8 mouse cellular contexts compared by ENCODE assay signal in genomic region chr2:144010282-144011044, GRCm38 (mm10). TPM values are rescaled to one million over a fixed set of nuclear protein-coding genes. Genes with fewer than 3 reads are reported as not detected.
DNase-seq lines count a peak whose midpoint lies in the region; ATAC-seq and TF ChIP-seq lines count a peak whose summit lies in the region.

No protein-coding gene starts in this region.

- TF ChIP-seq CTCF in E14TG2a.4 (conservative IDR thresholded peaks at IDR 0.05; ENCODE audit: low read length): no peak
- peak; percentile 82 for TF ChIP-seq CTCF in stomach, postnatal 0 days (IDR thresholded peaks at IDR 0.05; ENCODE audit: low read depth)

- no peaks in the 10 kb centered on the region for H3K9me3 ChIP-seq in E14TG2a.4 (ENCODE audit: low read length)
- H3K9me3 ChIP-seq in forebrain, embryonic 12.5 days: no peaks in the 10 kb centered on the region
- no peaks in the 10 kb centered on the region for H3K9me3 ChIP-seq in heart, embryonic 16.5 days (replicated peaks; ENCODE audit: control insufficient read depth, low read length)
- no peaks in the 10 kb centered on the region for H3K9me3 ChIP-seq in liver, embryonic 16.5 days (replicated peaks; ENCODE audit: control insufficient read depth, low read length)
- no peaks in the 10 kb centered on the region for H3K9me3 ChIP-seq in neural tube, embryonic 12.5 days
- H3K9me3 ChIP-seq in stomach, postnatal 0 days (ENCODE audit: control insufficient read depth, low read length): no peaks in the 10 kb centered on the region

- peak overlapping the region; percentile 63 for H3K4me2 ChIP-seq in forebrain, embryonic 12.5 days
- peak overlapping the region; percentile 75 for H3K4me2 ChIP-seq in heart, embryonic 16.5 days (ENCODE audit: low read depth, low read length)
- peak overlapping the region; percentile 97 for H3K4me2 ChIP-seq in liver, embryonic 16.5 days (ENCODE audit: low read depth, low read length)
- H3K4me2 ChIP-seq in neural tube, embryonic 12.5 days (replicated peaks): peak overlapping the region; percentile 72
- peak overlapping the region; percentile 82 for H3K4me2 ChIP-seq in stomach, postnatal 0 days (replicated peaks; ENCODE audit: low read depth)

- under 1% methylated on average over 88 of the region's 107 CpGs for WGBS in forebrain, embryonic 12.5 days
- under 1% methylated on average over 87 of the region's 107 CpGs for WGBS in heart, embryonic 16.5 days
- WGBS in liver, embryonic 16.5 days (ENCODE audit: insufficient replicate concordance): under 1% methylated on average over 88 of the region's 107 CpGs
- WGBS in neural tube, embryonic 12.5 days: under 1% methylated on average over 99 of the region's 107 CpGs
- under 1% methylated on average over 60 of the region's 107 CpGs for WGBS in stomach, postnatal 0 days

- TF ChIP-seq EP300 in stomach, postnatal 0 days (optimal IDR thresholded peaks at IDR 0.05): peak; percentile 45

- peak; percentile 27 for ATAC-seq in forebrain, embryonic 12.5 days (ENCODE audit: low FRiP score)
- ATAC-seq in heart, embryonic 16.5 days (replicated peaks; ENCODE audit: extremely low read depth, insufficient read depth, low FRiP score): peak; percentile 29
- peak; percentile 10 for ATAC-seq in liver, embryonic 16.5 days (ENCODE audit: low read depth)
- peak; percentile 52 for ATAC-seq in neural tube, embryonic 12.5 days (ENCODE audit: low FRiP score, low read depth)
- peak; percentile 60 for ATAC-seq in stomach, postnatal 0 days (ENCODE audit: low FRiP score, low TSS enrichment)

- H3K27me3 ChIP-seq in E14TG2a.4 (ENCODE audit: insufficient read depth, low read length): 0 out of 2 replicates have a peak, but pooled peaks cover 2% of the 10 kb centered on the region
- H3K27me3 ChIP-seq in forebrain, embryonic 12.5 days: no peaks in the 10 kb centered on the region
- no peaks in the 10 kb centered on the region for H3K27me3 ChIP-seq in heart, embryonic 16.5 days (ENCODE audit: control insufficient read depth, insufficient read depth, low read length)
- H3K27me3 ChIP-seq in liver, embryonic 16.5 days (ENCODE audit: control insufficient read depth, insufficient read depth, low read depth, low read length): no peaks in the 10 kb centered on the region
- no peaks in the 10 kb centered on the region for H3K27me3 ChIP-seq in neural tube, embryonic 12.5 days (replicated peaks)
- H3K27me3 ChIP-seq in stomach, postnatal 0 days (ENCODE audit: control insufficient read depth, insufficient read depth, low read length): no peaks in the 10 kb centered on the region

- H3K4me1 ChIP-seq in E14TG2a.4 (replicated peaks; ENCODE audit: low read depth, low read length): peaks cover 45% of the 10 kb centered on the region
- peaks cover 14% of the 10 kb centered on the region; the same call in 1 of the 2 replicates for H3K4me1 ChIP-seq in forebrain, embryonic 12.5 days
- peaks cover 33% of the 10 kb centered on the region for H3K4me1 ChIP-seq in heart, embryonic 16.5 days (ENCODE audit: control insufficient read depth, insufficient read depth, low read length)
- peaks cover 36% of the 10 kb centered on the region for H3K4me1 ChIP-seq in liver, embryonic 16.5 days (ENCODE audit: control insufficient read depth, low read depth, low read length)
- H3K4me1 ChIP-seq in neural tube, embryonic 12.5 days: 0 out of 2 replicates have a peak, but pooled peaks cover 18% of the 10 kb centered on the region
- peaks cover 6% of the 10 kb centered on the region; the same call in 1 of the 2 replicates for H3K4me1 ChIP-seq in stomach, postnatal 0 days (replicated peaks; ENCODE audit: control insufficient read depth, insufficient read depth)

- H3K27ac ChIP-seq in forebrain, embryonic 12.5 days: peak overlapping the region; percentile 87
- peak overlapping the region; percentile 96 for H3K27ac ChIP-seq in heart, embryonic 16.5 days (ENCODE audit: low read length)
- peak overlapping the region; percentile 91 for H3K27ac ChIP-seq in liver, embryonic 16.5 days (ENCODE audit: low read length)
- peak overlapping the region; percentile 83 for H3K27ac ChIP-seq in neural tube, embryonic 12.5 days
- peak overlapping the region; percentile 99 for H3K27ac ChIP-seq in stomach, postnatal 0 days (replicated peaks)

- peak; percentile 62 for DNase-seq in c-Kit-positive CD71-positive TER-119-positive erythroid progenitor cells, embryonic 14.5 days (ENCODE audit: low spot score)
- DNase-seq in kidney, postnatal 25 days: peak; percentile 80 to 92
- peak; percentile 91 for DNase-seq in stomach, postnatal 0 days (ENCODE audit: low spot score)

- H3K9ac ChIP-seq in forebrain, embryonic 12.5 days: peak overlapping the region; percentile 80
- peak overlapping the region; percentile 96 for H3K9ac ChIP-seq in heart, embryonic 16.5 days (ENCODE audit: low read length)
- peak overlapping the region; percentile 89 for H3K9ac ChIP-seq in liver, embryonic 16.5 days (ENCODE audit: low read depth, low read length)
- H3K9ac ChIP-seq in neural tube, embryonic 12.5 days: peak overlapping the region; percentile 87
- H3K9ac ChIP-seq in stomach, postnatal 0 days (ENCODE audit: low read length): peak overlapping the region; percentile 99

- peaks cover 9% of the 10 kb centered on the region; the same call in 1 of the 2 replicates for H3K36me3 ChIP-seq in E14TG2a.4 (ENCODE audit: insufficient read depth, low read length)
- no peaks in the 10 kb centered on the region for H3K36me3 ChIP-seq in forebrain, embryonic 12.5 days (replicated peaks)
- no peaks in the 10 kb centered on the region for H3K36me3 ChIP-seq in heart, embryonic 16.5 days (ENCODE audit: control insufficient read depth, insufficient read depth)
- H3K36me3 ChIP-seq in liver, embryonic 16.5 days (ENCODE audit: control insufficient read depth, insufficient read depth): no peaks in the 10 kb centered on the region
- no peaks in the 10 kb centered on the region for H3K36me3 ChIP-seq in neural tube, embryonic 12.5 days
- H3K36me3 ChIP-seq in stomach, postnatal 0 days (ENCODE audit: control insufficient read depth, insufficient read depth, low read length): no peaks in the 10 kb centered on the region

- H3K4me3 ChIP-seq in E14TG2a.4 (replicated peaks; ENCODE audit: low read length): peak overlapping the region; percentile 96
- peak overlapping the region; percentile 85 for H3K4me3 ChIP-seq in forebrain, embryonic 12.5 days (replicated peaks)
- H3K4me3 ChIP-seq in heart, embryonic 16.5 days (ENCODE audit: low read length): peak overlapping the region; percentile 92
- peak overlapping the region; percentile 93 for H3K4me3 ChIP-seq in liver, embryonic 16.5 days (ENCODE audit: low read depth, low read length)
- peak overlapping the region; percentile 91 for H3K4me3 ChIP-seq in neural tube, embryonic 12.5 days
- H3K4me3 ChIP-seq in stomach, postnatal 0 days (ENCODE audit: low read depth, low read length): peak overlapping the region; percentile 95

RNA-seq across cellular contexts. Expression of gene Rrbp1, which starts 0.6 kb away (rescaled TPM):
- 30.6 and 39.1 TPM in 2 replicates for polyA plus RNA-seq in forebrain, embryonic 12.5 days (2016; fragmentation: Nextera tagmentation; extraction: Ambion mirVana)
- 52.4 and 59.7 TPM in 2 replicates for polyA plus RNA-seq in heart, embryonic 16.5 days (2015; fragmentation: Nextera tagmentation; extraction: Ambion mirVana)
- 64.0 and 78.6 TPM in 2 replicates for polyA plus RNA-seq in liver, embryonic 16.5 days (2015; fragmentation: Nextera tagmentation; extraction: Ambion mirVana)
- polyA plus RNA-seq in neural tube, embryonic 12.5 days (2016; fragmentation: Nextera tagmentation; extraction: Ambion mirVana): 42.7 and 48.6 TPM in 2 replicates
- polyA plus RNA-seq in stomach, postnatal 0 days (2015; fragmentation: Nextera tagmentation; extraction: Ambion mirVana): 61.0 and 69.0 TPM in 2 replicates

RNA-seq across cellular contexts. Expression of gene Banf2, which starts 22.4 kb away (rescaled TPM):
- not detected in 2 replicates for polyA plus RNA-seq in forebrain, embryonic 12.5 days (2016; fragmentation: Nextera tagmentation; extraction: Ambion mirVana)
- not detected in 2 replicates for polyA plus RNA-seq in heart, embryonic 16.5 days (2015; fragmentation: Nextera tagmentation; extraction: Ambion mirVana)
- not detected in 2 replicates for polyA plus RNA-seq in liver, embryonic 16.5 days (2015; fragmentation: Nextera tagmentation; extraction: Ambion mirVana)
- polyA plus RNA-seq in neural tube, embryonic 12.5 days (2016; fragmentation: Nextera tagmentation; extraction: Ambion mirVana): not detected in 2 replicates
- polyA plus RNA-seq in stomach, postnatal 0 days (2015; fragmentation: Nextera tagmentation; extraction: Ambion mirVana): not detected in 2 replicates

Comparison
In these comparisons a context has a peak if more than half of its experiments do, and no peak if none do; other contexts are left out.
1. Peak in every context shown above with its lines: DNase-seq, ATAC-seq, H3K4me3 ChIP-seq and H3K27ac ChIP-seq.
2. ATAC-seq: peak in every context shown above with its lines; median percentile 60 in stomach, postnatal 0 days; 52 in neural tube, embryonic 12.5 days; 29 in heart, embryonic 16.5 days; 27 in forebrain, embryonic 12.5 days; 10 in liver, embryonic 16.5 days.